ENCODE assay signal across 19 mouse cellular contexts in genomic region chr9:45095149-45095937, GRCm38 (mm10). TPM values are rescaled to one million over a fixed set of nuclear protein-coding genes. Genes with fewer than 3 reads are reported as not detected.
DNase-seq lines count a peak whose midpoint lies in the region; ATAC-seq lines count a peak whose summit lies in the region.
"Had no signal": no experiment of that assay in that cellular context is flagged by ENCODE, and none has a peak within 500 bp of the region (broad histone marks: within the 10 kb centered on the region; RNA-seq: fewer than 3 reads in every experiment).

No protein-coding gene starts in this region.

- peak; percentile 7 for DNase-seq in adrenal gland, adult 2 months
- no peak for DNase-seq in adrenal gland, adult 18-20 months (ENCODE audit: low spot score in 2 of 2)
- peak; percentile 57 for DNase-seq in lung, postnatal 10 days
- no peak for DNase-seq in urinary bladder, postnatal 4 days (ENCODE audit: low spot score in 2 of 2)
- DNase-seq in kidney, adult 9 months, result no peak
- DNase-seq in B cell, adult 2 months, result no peak
- DNase-seq: adrenal gland, postnatal 25 days; cerebellum, adult 2 months; kidney, postnatal 14 days; thymus, postnatal 25 days had no signal

- ATAC-seq in granulocyte monocyte progenitor cell, adult 5-6 weeks (replicated peaks; ENCODE audit: poor library complexity, severe bottlenecking), result peak; percentile 74
- peak; percentile 79 for ATAC-seq in megakaryocyte progenitor cell, adult 5-6 weeks (replicated peaks; ENCODE audit: poor library complexity)
- ATAC-seq: forebrain, embryonic 15.5 days; inflammation-experienced regulatory T-cells, adult 6 months; midbrain, embryonic 13.5 days had no signal

RNA-seq across cellular contexts. Expression of gene Jaml, which starts 16.4 kb away (rescaled TPM):
- 1 to 10 TPM; 1.0 to 2.9 TPM for total RNA-seq in adrenal gland, adult 2 months (2021)
- 0.06 and 0.08 TPM in 2 replicates for polyA plus RNA-seq in adrenal gland, adult 2 months (2012; rRNA removed)
- total RNA-seq in adrenal gland, adult 18-20 months (2021), result 1 to 10 TPM; 3.3 to 6.8 TPM
- total RNA-seq in granulocyte monocyte progenitor cell, adult 5-6 weeks (2014; fragmentation: Nextera tagmentation), result 0.51 TPM in 1 of 2 replicates, not detected in the other
- total RNA-seq in granulocyte monocyte progenitor cell, adult 5-6 weeks (2017), result 2.4 and 3.4 TPM in 2 replicates
- 0.89 and 2.0 TPM in 2 replicates for total RNA-seq in megakaryocyte progenitor cell, adult 5-6 weeks (2015)
- total RNA-seq in megakaryocyte progenitor cell, adult 5-6 weeks (2017), result 3.4 and 4.6 TPM in 2 replicates
- total RNA-seq: layer of hippocampus, postnatal 10 days had no signal
- polyA plus RNA-seq: erythroblast, embryonic 14.5 days; testis, adult 2 months had no signal

RNA-seq across cellular contexts. Expression of gene Scn2b, which starts 22.2 kb away (rescaled TPM):
- 10 to 100 TPM; 10.4 to 13.5 TPM for total RNA-seq in adrenal gland, adult 2 months (2021)
- polyA plus RNA-seq in adrenal gland, adult 2 months (2012; rRNA removed), result 2.0 and 2.2 TPM in 2 replicates
- total RNA-seq in adrenal gland, adult 18-20 months (2021), result 10 to 100 TPM; 11.1 to 11.2 TPM
- not detected in 2 replicates for total RNA-seq in granulocyte monocyte progenitor cell, adult 5-6 weeks (2014; fragmentation: Nextera tagmentation)
- not detected in 2 replicates for total RNA-seq in granulocyte monocyte progenitor cell, adult 5-6 weeks (2017)
- total RNA-seq in megakaryocyte progenitor cell, adult 5-6 weeks (2015), result not detected in 2 replicates
- not detected in 2 replicates for total RNA-seq in megakaryocyte progenitor cell, adult 5-6 weeks (2017)
- total RNA-seq: CH12.LX had no signal
- polyA plus RNA-seq: erythroblast, embryonic 14.5 days had no signal

RNA-seq across cellular contexts. Expression of gene Mpzl3, which starts 40.4 kb away (rescaled TPM):
- total RNA-seq in adrenal gland, adult 2 months (2021), result 10 to 100 TPM in 1 of 2 experiments, 1 to 10 TPM in 1; 6.2 to 13.3 TPM
- polyA plus RNA-seq in adrenal gland, adult 2 months (2012; rRNA removed), result 0.99 and 1.3 TPM in 2 replicates
- total RNA-seq in adrenal gland, adult 18-20 months (2021), result 1 to 10 TPM; 7.3 to 9.1 TPM
- 0.19 TPM in 1 of 2 replicates, not detected in the other for total RNA-seq in granulocyte monocyte progenitor cell, adult 5-6 weeks (2014; fragmentation: Nextera tagmentation)
- total RNA-seq in granulocyte monocyte progenitor cell, adult 5-6 weeks (2017), result 1.2 and 2.2 TPM in 2 replicates
- 0.20 and 0.35 TPM in 2 replicates for total RNA-seq in megakaryocyte progenitor cell, adult 5-6 weeks (2015)
- 0.58 and 2.1 TPM in 2 replicates for total RNA-seq in megakaryocyte progenitor cell, adult 5-6 weeks (2017)
- polyA plus RNA-seq: erythroblast, embryonic 14.5 days had no signal

RNA-seq across cellular contexts. Expression of gene Scn4b, which starts 42.9 kb away (rescaled TPM):
- total RNA-seq in adrenal gland, adult 2 months (2021), result 1 to 10 TPM in 1 of 2 experiments, under 1 TPM in 1; 0.46 to 1.0 TPM
- polyA plus RNA-seq in adrenal gland, adult 2 months (2012; rRNA removed), result 0.18 and 0.51 TPM in 2 replicates
- total RNA-seq in adrenal gland, adult 18-20 months (2021), result 1 to 10 TPM in 1 of 2 experiments, under 1 TPM in 1; 0.90 to 1.1 TPM
- total RNA-seq in granulocyte monocyte progenitor cell, adult 5-6 weeks (2014; fragmentation: Nextera tagmentation), result not detected in 2 replicates
- total RNA-seq in granulocyte monocyte progenitor cell, adult 5-6 weeks (2017), result not detected in 2 replicates
- total RNA-seq in megakaryocyte progenitor cell, adult 5-6 weeks (2015), result not detected in 2 replicates
- total RNA-seq in megakaryocyte progenitor cell, adult 5-6 weeks (2017), result not detected in 2 replicates
- polyA plus RNA-seq: erythroblast, embryonic 14.5 days; inflammation-experienced regulatory T-cells, adult 6 months had no signal

RNA-seq across cellular contexts. Expression of gene Mpzl2, which starts 55.7 kb away (rescaled TPM):
- 10 to 100 TPM in 1 of 2 experiments, 1 to 10 TPM in 1; 9.2 to 12.5 TPM for total RNA-seq in adrenal gland, adult 2 months (2021)
- 3.7 and 4.9 TPM in 2 replicates for polyA plus RNA-seq in adrenal gland, adult 2 months (2012; rRNA removed)
- 10 to 100 TPM; 10.5 to 12.9 TPM for total RNA-seq in adrenal gland, adult 18-20 months (2021)
- not detected in 2 replicates for total RNA-seq in granulocyte monocyte progenitor cell, adult 5-6 weeks (2014; fragmentation: Nextera tagmentation)
- not detected in 2 replicates for total RNA-seq in granulocyte monocyte progenitor cell, adult 5-6 weeks (2017)
- not detected in 2 replicates for total RNA-seq in megakaryocyte progenitor cell, adult 5-6 weeks (2015)
- not detected in 2 replicates for total RNA-seq in megakaryocyte progenitor cell, adult 5-6 weeks (2017)
- polyA plus RNA-seq: erythroblast, embryonic 14.5 days; inflammation-experienced regulatory T-cells, adult 6 months had no signal

Comparison
In these comparisons a context has a peak if more than half of its experiments do, and no peak if none do; other contexts are left out.
1. DNase-seq: peak in adrenal gland, adult 2 months (single experiment) and lung, postnatal 10 days (single experiment); none in adrenal gland, adult 18-20 months (0 of 2), urinary bladder, postnatal 4 days (0 of 2), kidney, adult 9 months (single experiment) and B cell, adult 2 months (0 of 2).
2. RNA of gene Scn2b, which starts 22.2 kb away (total RNA-seq): 10.4 to 13.5 TPM in adrenal gland, adult 2 months and 11.1 to 11.2 TPM in adrenal gland, adult 18-20 months; not detected in granulocyte monocyte progenitor cell, adult 5-6 weeks and not detected in megakaryocyte progenitor cell, adult 5-6 weeks; every median in the first group is over 10 times any median in the second.